Mouse (Mus musculus) left cerebral cortex, adult 9 months (tissue): ENCODE measurements around the gene Noto.
A peak's percentile ranks its signal among the peaks of the same experiment; 100 is the strongest.
"Not testable (repeated sequence)": the region's sequence is repeated elsewhere in the genome, so short reads cannot be mapped to it uniquely, and the experiment has no call there.

Experiments
- DNase-seq, 2 experiments: peaks; one replicate each; pipeline ENCODE4 v3.0.0; 2022; ENCODE audit warnings: low spot score in 2 of 2

The Noto gene

DNA sequence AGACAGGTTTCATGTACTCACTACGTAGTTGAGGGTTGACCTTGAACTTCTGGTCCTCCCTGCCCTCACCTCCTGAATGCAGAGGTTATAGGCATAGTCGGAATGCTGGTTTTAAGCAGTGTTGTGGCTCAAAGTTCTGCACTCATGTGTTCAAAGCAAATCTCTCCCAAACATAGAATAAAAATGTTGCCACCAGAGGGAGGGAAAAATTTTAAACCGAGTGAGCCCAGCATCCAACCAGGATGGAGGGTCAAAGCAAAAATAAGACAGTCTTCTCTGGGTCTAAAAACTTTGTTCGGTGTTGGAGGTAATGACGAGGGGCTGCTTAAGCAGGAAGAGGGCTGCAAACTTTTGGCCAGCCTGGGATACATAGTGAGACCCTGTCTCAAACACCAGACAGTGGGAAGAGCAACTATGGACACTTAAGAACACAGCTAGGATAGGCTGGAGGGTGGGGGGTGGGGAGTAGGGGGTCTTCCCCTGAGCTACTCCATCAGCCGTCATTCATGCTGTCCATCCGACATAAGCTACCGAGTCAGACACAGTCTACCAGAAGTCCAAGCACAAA is 7.7 kb downstream of the Noto start:
- no peak for DNase-seq

GRCm38 (mm10) chr6:85431842-85432431 is 8.3 kb downstream of the Noto start, which contains the start of gene Smyd5:
Smyd5 (plus strand) TSS chr6:85431989.
- peak; percentile 44 to 82 for DNase-seq

GRCm38 (mm10) chr6:85433865-85434264 is 10.2 kb downstream of the Noto start:
- no peak for DNase-seq

GRCm38 (mm10) chr6:85436204-85436603 is 12.5 kb downstream of the Noto start:
- DNase-seq = no peak

GRCm38 (mm10) chr6:85436631-85437030 is 12.9 kb downstream of the Noto start:
- no peak for DNase-seq

DNA sequence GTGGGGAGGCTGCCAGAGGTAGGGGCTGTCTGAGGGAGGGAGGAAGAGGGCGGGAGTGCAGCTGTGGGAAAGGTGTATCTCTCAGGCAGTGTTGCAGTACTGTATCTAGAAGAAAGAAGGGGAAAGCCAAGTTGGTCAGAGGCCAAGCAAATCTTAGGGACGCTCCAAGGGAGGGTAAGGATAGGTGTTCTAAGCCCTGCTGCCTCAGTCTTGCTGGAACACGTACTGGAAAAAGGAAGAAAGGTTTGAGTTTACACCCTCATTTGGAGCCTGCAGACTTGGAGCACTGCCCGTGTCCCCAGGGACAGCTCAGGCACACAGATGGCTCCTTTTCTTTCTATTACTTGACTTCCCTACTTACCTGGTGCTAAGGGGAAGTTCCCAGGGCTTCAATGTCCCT is 17.5 kb downstream of the Noto start:
- no peak for DNase-seq

GRCm38 (mm10) chr6:85443488-85444233 is 20.0 kb downstream of the Noto start:
- DNase-seq = no peak

GRCm38 (mm10) chr6:85444266-85444965 is 20.7 kb downstream of the Noto start:
- no peak for DNase-seq

DNA sequence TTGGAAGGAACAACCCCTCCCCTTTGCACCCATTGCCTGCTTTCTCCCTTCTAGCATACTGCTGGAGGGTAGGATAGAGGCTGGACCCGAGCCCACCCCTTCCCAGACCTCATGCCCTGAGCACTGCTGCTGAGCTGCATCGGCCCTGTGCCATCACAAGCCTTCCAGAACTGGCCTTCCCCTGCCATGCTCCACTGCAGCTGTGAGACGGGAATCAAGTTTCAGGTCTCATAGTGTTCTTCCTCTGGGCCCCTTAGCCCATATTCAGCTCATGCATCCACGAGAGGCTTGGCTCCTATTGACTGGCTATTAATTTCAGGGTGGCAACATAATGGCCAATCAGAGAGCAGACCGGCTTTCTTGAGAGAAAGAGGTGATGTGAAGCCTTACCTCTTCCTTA is 21.6 kb downstream of the Noto start:
- DNase-seq = no peak

GRCm38 (mm10) chr6:85447351-85447750 is 23.7 kb downstream of the Noto start:
- no peak for DNase-seq

DNA sequence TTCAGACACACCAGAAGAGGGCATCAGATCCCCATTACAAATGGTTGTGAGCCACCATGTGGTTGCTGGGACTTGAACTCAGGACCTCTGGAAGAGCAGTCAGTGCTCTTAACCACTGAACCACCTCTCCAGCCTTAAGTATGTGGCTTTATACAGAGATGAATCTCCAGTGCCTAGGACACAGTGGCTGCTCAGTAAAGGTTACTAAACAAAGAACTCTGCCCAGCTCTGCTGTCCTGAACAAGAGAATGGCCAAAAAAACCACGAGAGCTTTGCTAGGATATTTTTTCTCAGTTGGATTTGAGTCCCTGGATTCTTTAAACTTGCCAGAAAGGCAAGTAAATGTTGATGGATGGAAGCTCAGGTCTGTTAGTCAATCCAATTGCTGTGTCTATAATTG is 26.5 kb downstream of the Noto start:
- DNase-seq = not testable (repeated sequence)

DNA sequence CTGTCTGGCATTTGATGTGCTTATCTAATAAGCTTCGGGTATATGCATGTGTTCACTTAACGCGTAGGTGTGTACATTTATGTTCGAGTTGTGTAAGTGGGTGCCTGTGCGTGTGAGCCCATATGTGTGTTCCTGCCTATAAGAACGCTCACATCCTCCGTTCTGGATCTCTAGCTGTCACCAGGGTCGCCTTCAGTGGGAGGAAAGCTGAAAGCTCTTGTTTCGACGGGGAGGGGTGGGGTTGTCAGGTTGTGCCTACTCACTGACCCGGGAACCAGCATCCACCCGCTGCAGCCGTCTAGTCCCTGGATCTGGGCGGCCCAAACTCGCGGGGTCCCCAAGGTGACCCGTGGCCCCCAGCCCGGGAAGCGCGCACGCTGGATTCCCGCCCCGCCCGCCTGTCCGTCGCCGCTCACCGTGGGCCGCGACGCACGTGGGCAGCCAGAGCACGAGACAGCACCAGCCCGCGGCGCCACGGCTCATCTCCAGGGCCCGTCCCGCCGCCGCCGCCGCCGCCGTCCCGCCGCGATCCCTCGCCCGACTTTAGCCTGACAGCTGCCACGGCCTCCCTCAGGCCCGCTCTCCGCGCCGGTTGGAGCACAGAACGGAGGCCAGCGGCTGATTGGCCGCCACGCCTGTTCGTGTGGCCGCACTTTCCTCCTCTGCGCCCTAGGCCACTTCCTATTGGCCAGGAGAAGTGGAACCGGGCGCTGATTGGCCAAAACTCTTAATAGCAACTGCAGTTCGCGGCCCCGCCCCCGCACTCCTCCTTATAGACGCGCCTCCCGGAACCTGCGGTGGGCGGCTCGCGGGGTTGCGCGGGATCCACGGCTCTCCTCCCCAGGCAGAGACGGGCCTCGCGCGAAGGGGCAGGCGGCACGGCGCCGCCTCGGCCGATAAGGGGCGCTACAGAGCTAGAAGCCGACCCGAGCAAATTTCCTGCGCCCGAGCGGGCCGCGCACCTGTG is 27.3 kb downstream of the Noto start, which contains the start of gene Cct7:
Gene Cct7, plus strand, starts transcription at position 818 of the 967 bp plus-strand sequence.
- peak; percentile 98 to 100 for DNase-seq

DNA sequence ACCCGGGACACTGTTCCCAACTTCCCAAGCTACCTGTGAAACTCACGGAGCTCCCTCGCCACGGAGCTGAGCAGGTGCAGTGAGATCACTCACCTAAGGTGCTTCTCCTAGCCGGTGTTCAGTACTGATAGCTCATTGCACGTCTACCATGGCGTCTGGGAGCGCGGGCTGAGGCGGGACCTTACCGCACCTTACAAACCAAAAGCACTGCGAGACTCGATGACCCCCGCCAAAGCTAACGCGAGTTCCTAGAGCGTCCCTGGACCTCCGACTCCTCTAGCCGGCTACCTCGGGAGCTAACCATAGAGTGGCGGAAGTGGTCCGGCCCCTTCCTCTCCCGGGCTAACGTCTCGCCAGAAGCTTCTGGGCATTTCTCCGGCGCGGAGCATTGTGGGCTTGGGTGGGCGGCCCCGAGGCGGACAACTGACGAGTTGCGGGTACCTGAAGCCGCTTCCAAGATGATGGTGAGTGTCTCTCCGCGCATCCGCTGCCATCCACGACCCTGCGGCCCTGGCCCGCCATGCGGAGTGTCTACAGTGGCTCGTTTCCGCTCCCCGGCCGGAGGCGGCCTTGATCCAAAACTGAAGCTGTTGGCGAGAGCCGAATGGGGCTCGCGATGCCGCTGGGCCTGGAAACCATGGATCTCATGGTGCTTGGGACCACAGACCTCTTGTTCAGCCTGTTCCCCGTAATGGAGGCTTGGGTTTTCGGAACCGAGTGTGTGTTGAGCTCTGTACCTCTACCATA is 28.2 kb downstream of the Noto start, which contains the start of gene Pradc1:
Gene Pradc1, minus strand, starts transcription at position 307 of the 747 bp plus-strand sequence.
- DNase-seq = peak; percentile 93 to 99

DNA sequence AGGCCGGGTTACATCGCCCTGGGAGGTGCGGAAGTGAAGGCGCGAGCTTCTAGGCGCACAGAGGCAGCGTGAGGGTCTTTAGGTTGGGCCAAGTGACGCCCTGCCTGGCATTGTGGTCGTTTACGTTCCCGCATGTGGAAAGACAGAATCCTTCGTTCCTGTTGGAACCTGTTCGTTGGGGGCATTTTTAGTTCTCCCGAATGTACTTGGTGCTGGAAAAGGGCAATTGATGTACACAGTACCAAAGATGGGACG is 28.7 kb downstream of the Noto start:
- DNase-seq = no peak

DNA sequence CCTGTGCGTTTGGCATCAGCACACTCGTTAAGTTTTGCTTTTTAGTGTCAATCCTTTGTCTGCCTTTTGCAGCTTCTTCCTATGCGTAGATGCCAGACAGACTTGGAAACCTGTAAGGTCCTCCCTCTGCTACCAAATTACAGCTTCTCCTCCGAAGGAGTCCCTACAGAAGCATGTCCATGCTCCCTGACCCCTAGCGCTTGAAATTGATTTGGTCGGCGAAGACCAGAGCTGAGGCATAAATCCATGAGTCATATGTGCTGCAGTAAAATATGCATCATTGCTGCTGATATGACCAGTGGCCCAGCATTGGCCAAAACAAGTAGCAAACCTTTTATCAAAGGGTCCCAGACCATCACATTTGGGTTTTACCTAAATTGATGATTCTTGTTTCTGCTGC is 29.1 kb downstream of the Noto start:
- DNase-seq = no peak

GRCm38 (mm10) chr6:85459621-85460020 is 35.9 kb downstream of the Noto start:
- DNase-seq = no peak

DNA sequence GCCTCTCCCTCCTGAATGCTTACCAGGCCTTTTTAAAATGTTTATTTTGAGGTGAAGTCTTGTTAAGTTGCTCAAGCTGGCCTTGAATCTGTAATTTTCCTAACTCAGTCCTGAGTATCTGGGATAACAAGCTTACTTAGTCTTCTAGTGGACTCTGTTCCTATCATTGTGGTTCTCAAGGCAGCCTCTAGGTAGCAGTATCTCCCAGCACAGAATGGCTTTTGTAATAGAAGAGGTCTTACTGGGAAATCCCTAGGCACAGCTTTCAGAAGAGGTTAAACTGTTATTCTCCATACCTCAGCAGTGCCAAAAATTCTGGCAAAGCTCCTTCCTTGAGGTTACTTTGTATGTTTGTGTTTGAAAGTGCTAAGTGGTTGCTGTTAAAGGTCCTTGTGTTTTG is 41.7 kb downstream of the Noto start:
- DNase-seq = no peak

- no peak for DNase-seq
Observed at GRCm38 (mm10) chr6:85469660-85470430, 46.2 kb downstream of the Noto start.

DNA sequence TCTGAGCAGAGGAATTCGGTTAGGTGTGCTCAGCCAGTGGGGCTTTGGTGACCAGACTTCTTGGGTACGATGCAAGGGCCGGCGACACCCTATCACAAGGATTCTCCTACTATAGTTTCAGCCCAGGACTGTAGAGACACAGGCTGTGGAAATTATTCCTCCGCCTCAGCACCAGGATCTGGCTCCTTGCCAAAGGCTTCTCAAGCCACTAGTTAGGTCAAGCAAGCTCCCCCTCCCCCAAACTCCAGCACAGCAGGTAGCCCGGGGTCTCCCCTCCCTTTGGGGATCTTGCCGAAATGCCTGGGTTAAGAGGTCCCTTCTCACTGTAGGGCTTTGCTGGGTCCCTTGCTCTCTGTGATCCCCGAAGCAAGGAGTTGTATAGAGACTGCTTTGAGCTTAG is 48.3 kb downstream of the Noto start:
- DNase-seq = no peak

- no peak for DNase-seq
Observed at GRCm38 (mm10) chr6:85472542-85472941, 48.9 kb downstream of the Noto start.
